14 mouse cellular contexts compared by ENCODE assay signal in the genomic region with DNA sequence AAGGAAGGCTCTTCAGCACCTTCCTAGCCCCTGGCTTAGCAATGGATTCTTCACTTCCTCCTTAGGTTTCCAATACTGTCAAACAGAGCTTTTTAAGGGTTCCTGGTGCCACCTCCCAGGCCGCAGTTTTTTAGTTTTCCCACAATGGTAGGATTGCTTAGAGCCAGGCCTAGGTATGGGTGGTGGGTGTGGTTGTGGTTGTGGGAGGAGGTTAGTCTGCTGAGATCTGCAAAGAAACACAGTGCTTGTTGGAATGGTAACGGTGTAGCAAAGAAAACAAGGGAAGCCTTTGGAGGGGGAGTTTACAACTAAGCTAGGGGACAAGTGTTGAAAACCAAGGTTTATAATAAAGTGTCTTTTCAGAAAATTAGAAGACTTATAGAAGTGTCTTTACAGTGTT.
"Had no signal": no experiment of that assay in that cellular context is flagged by ENCODE, and none has a peak within 500 bp of the region (broad histone marks: within the 10 kb centered on the region; RNA-seq: fewer than 3 reads in every experiment).

No protein-coding gene starts in this region.

- H3K4me3 ChIP-seq: kidney, embryonic 15.5 days; left cerebral cortex, adult 2 months; limb, embryonic 10.5 days; lung, embryonic 15.5 days; midbrain, embryonic 12.5 days; neural tube, embryonic 13.5 days had no signal

- H3K36me3 ChIP-seq: kidney, embryonic 15.5 days; lung, embryonic 15.5 days; midbrain, embryonic 12.5 days; neural tube, embryonic 13.5 days had no signal

- H3K9ac ChIP-seq: kidney, embryonic 15.5 days; lung, embryonic 15.5 days; midbrain, embryonic 12.5 days; neural tube, embryonic 13.5 days had no signal

- ATAC-seq: intestine, embryonic 16.5 days; midbrain, embryonic 16.5 days had no signal

- H3K9me3 ChIP-seq: kidney, embryonic 15.5 days; limb, embryonic 10.5 days; lung, embryonic 15.5 days; midbrain, embryonic 12.5 days; neural tube, embryonic 13.5 days had no signal

- DNase-seq: kidney, adult 2 months; kidney, postnatal 14 days; right cerebral cortex, postnatal 14 days; thymus, adult 2 months; thymus, postnatal 25 days had no signal

- H3K27me3 ChIP-seq: kidney, embryonic 15.5 days; lung, embryonic 15.5 days; midbrain, embryonic 12.5 days; neural tube, embryonic 13.5 days had no signal

- H3K4me2 ChIP-seq: kidney, embryonic 15.5 days; lung, embryonic 15.5 days; midbrain, embryonic 12.5 days; neural tube, embryonic 13.5 days had no signal

- H3K27ac ChIP-seq: kidney, embryonic 15.5 days; left cerebral cortex, adult 2 months; limb, embryonic 10.5 days; lung, embryonic 15.5 days; midbrain, embryonic 12.5 days; neural tube, embryonic 13.5 days; stomach, postnatal 0 days had no signal
